Mouse (Mus musculus): ENCODE measurements around the gene Fry. TPM values are rescaled to one million over a fixed set of nuclear protein-coding genes. Genes with fewer than 3 reads are reported as not detected.

Gene Fry
- polyA plus RNA-seq, 1 experiment from 2014 or later: 7.1 TPM

DNA sequence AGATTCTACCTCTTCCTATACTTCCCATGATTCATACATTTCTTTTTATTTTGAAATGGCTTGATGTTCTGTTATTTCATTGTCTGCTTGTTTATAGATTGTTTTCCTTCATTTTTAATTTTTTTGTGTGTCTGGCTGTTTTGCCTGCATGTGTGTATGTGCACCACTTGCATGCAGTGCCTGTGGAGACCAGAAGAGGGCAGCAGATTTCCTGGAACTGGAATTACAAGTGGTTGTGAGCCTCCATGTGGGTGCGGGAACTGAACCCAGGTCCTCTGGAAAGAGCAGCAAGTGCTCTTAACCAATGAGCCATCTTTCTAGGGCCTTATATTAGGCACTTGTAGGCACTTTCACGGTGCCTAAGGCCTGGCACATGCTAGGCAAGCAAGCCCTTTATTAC lies 314.5 kb downstream of the Fry start:
- Histone ChIP-seq H3K4me1 (replicated peaks) (no peaks in the 10 kb centered on the region), H3K27ac (no peak overlapping the region), H3K9ac (no peak overlapping the region), H3K36me3 (peaks cover 8% of the 10 kb centered on the region), H3K27me3 (replicated peaks) (no peaks in the 10 kb centered on the region), H3K4me3 (replicated peaks) (no peak overlapping the region), H3K9me3 (no peaks in the 10 kb centered on the region), H3K4me2 (replicated peaks) (no peak overlapping the region)
- no peak for ATAC-seq
- 86% methylated on average over 2 of the region's 2 CpGs for WGBS

DNA sequence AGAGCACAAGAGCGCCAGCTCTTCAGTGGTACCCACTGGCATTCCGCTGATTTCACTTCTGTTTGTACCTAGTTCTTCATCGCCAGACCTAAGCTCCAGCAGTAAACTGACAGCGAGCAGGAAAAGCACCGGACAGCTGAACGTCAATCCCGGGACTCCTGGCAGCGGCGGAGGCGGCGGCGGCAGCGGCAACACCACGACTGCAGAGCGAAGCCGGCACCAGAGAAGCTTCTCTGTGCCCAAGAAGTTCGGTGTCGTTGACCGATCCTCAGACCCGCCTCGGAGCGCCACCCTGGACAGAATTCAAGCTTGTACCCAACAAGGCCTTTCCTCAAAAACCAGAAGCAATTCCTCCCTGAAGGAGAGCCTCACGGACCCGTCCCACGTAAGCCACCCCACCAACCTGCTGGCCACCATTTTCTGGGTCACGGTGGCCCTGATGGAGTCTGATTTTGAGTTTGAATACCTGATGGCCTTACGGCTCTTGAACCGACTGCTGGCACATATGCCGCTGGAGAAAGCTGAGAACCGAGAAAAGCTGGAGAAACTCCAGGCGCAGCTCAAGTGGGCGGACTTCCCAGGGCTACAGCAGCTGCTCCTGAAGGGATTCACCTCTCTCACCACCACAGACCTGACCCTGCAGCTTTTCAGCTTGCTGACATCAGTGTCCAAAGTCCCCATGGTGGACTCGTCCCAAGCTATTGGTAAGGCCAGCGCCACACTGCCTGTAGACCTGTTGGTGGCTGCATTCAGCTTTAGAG lies 318.4 kb downstream of the Fry start:
- peak; percentile 55; the same call in 1 of the 2 replicates for ATAC-seq
- peak overlapping the region; percentile 31 for H3K9ac ChIP-seq
- H3K4me2 ChIP-seq (replicated peaks): peak overlapping the region; percentile 57
- 32% methylated on average over 34 of the region's 34 CpGs for WGBS
- no peaks in the 10 kb centered on the region for H3K27me3 ChIP-seq (replicated peaks)
- peaks cover 6% of the 10 kb centered on the region for H3K36me3 ChIP-seq
- H3K4me3 ChIP-seq (replicated peaks): peak overlapping the region; percentile 17
- H3K9me3 ChIP-seq: no peaks in the 10 kb centered on the region
- H3K27ac ChIP-seq: no peak overlapping the region
- H3K4me1 ChIP-seq (replicated peaks): no peaks in the 10 kb centered on the region

DNA sequence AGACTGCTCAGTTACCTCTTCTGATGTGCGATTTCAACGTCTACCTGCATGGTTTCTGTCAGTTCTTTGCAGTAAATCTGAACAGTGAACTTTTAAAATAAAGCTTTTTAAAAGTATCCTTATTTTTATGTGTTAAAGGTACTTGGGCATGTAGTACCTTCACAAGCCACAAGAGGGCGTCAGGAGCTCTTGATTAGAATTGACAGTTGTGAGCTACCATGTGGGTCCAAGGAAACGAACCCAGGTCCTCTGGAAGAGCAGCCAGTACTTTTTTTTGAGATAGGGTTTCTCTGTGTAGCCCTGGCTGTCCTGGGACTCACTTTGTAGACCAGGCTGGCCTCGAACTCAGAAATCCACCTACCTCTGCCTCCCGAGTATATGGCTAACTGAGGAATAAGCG lies 323.2 kb downstream of the Fry start:
- Histone ChIP-seq H3K4me2 (replicated peaks) (no peak overlapping the region), H3K27me3 (replicated peaks) (no peaks in the 10 kb centered on the region), H3K36me3 (no peaks in the 10 kb centered on the region), H3K9ac (no peak overlapping the region), H3K27ac (no peak overlapping the region), H3K4me1 (replicated peaks) (no peaks in the 10 kb centered on the region), H3K4me3 (replicated peaks) (no peak overlapping the region), H3K9me3 (no peaks in the 10 kb centered on the region)
- no peak for ATAC-seq
- 37% methylated on average over 7 of the region's 7 CpGs for WGBS

DNA sequence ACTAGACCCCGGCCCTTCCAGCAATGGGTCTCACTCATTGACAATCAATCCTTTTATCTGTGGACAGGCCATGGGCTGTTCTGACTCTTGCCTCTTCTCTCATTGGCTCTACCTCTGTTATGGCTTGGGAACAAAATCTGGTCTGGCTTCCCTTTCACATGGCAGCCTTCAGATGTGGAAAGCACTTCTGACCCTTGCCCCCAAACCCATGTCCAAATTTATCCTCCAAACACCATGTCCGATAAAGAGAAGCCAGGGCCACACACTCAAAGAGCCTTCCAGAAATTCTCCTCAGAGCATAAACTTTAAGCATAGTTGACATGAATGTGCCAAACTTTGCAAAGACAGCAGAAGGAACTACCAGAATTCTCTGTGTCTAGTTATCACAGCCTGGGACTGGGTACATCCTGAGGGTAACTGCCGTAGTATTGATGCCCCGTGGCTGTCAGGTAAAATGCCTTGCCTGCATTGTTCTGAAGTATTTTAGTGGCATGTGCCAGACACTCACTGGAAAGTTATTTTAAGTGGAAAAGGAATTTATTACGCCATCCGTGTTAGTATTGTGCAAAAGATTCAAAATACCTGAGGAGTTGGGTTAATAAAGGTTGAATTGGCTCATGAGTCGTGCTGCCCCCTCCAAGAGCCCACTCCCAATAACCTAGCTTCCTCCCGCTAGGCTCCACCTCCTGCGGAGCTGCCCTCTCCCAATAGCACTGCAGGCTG lies 333.0 kb downstream of the Fry start:
- H3K9me3 ChIP-seq: no peaks in the 10 kb centered on the region
- H3K9ac ChIP-seq: no peak overlapping the region
- ATAC-seq: no peak
- no peaks in the 10 kb centered on the region for H3K27me3 ChIP-seq (replicated peaks)
- no peaks in the 10 kb centered on the region for H3K4me1 ChIP-seq (replicated peaks)
- H3K4me3 ChIP-seq (replicated peaks): no peak overlapping the region
- WGBS: 77% methylated on average over 9 of the region's 9 CpGs
- H3K36me3 ChIP-seq: no peaks in the 10 kb centered on the region; the same call in 1 of the 2 replicates
- H3K27ac ChIP-seq: no peak overlapping the region
- no peak overlapping the region for H3K4me2 ChIP-seq (replicated peaks)

DNA sequence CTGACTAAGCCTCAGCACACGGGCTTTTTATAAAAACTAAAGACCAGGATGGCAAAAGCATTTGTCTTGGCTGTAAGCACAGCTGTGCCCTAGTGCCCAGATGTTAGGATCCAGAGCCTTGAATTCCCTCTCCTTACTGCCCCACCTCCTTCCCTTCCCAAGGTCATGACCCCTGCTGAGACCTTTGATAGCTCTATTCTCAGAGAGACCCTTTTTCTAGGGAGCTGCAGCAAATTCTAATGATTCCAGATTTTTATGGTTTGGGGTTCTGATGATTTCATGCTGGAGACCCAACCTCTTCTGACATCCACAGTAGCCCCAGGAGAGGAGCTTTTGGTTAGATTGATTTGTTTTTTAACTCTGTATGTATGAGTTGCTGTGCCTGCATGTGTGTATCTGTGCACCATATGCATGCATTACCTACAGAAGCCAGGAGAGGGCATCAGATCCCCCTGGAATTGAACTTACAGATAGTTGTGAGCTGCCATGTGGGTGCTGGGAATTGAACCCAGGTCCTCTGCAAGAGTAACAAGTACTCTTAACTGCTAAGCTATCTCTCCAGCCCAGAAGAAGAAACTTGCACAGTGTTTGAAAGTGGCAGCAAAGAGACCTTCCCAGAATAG lies 333.7 kb downstream of the Fry start:
- Histone ChIP-seq H3K4me1 (replicated peaks) (no peaks in the 10 kb centered on the region), H3K4me2 (replicated peaks) (no peak overlapping the region), H3K9me3 (no peaks in the 10 kb centered on the region), H3K27ac (no peak overlapping the region), H3K27me3 (replicated peaks) (no peaks in the 10 kb centered on the region), H3K4me3 (replicated peaks) (no peak overlapping the region), H3K9ac (no peak overlapping the region), H3K36me3 (no peaks in the 10 kb centered on the region; the same call in 1 of the 2 replicates)
- WGBS: 48% methylated on average over 1 of the region's 1 CpGs
- no peak for ATAC-seq

DNA sequence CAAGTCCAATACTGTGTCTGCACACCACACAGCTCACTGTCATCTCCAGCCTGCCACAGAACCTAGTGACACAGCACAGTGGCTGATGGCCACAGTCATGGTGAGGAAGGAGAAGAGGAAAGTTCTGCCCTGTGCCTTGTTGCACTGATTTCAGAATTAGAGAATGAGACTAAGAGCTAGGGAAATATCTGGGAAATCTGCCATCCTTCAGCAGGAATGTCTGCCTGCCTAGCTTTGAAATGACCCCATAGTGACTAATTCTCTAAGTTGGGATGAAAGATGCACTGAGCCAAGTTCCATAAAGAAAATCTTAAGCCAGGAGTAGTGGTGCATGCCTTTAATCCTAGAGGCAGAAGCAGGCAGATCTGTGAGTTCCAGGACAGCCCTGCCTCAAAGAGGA lies 334.2 kb downstream of the Fry start:
- Histone ChIP-seq H3K27me3 (replicated peaks) (no peaks in the 10 kb centered on the region), H3K4me1 (replicated peaks) (no peaks in the 10 kb centered on the region), H3K4me2 (replicated peaks) (no peak overlapping the region), H3K9me3 (no peaks in the 10 kb centered on the region), H3K36me3 (no peaks in the 10 kb centered on the region; the same call in 1 of the 2 replicates), H3K4me3 (replicated peaks) (no peak overlapping the region), H3K27ac (no peak overlapping the region), H3K9ac (no peak overlapping the region)
- ATAC-seq: no peak

DNA sequence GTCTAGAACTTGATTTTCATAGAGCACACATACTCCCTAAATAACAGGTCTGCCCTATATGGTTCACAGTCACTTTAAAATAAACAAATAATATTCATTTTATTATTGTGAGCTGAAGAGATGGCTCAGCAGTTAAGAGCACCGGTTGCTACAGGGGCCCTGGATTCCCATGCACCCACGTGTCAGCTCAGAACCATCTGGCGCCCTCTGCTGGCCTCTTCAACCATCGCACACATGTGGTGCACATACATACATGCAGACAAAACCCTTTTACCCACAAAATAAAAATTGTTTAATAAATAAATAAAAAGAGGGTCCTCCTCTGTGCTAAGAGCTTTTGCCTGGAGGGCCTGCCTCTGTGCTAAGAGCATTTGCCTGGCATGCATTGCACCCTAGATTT lies 335.0 kb downstream of the Fry start:
- 81% methylated on average over 4 of the region's 4 CpGs for WGBS
- no peaks in the 10 kb centered on the region; the same call in 1 of the 2 replicates for H3K36me3 ChIP-seq
- no peak overlapping the region for H3K27ac ChIP-seq
- no peaks in the 10 kb centered on the region for H3K9me3 ChIP-seq
- no peak overlapping the region for H3K4me3 ChIP-seq (replicated peaks)
- no peaks in the 10 kb centered on the region; the same call in 1 of the 2 replicates for H3K4me1 ChIP-seq (replicated peaks)
- H3K27me3 ChIP-seq (replicated peaks): no peaks in the 10 kb centered on the region
- no peak overlapping the region for H3K4me2 ChIP-seq (replicated peaks)
- ATAC-seq: no peak
- H3K9ac ChIP-seq: no peak overlapping the region

DNA sequence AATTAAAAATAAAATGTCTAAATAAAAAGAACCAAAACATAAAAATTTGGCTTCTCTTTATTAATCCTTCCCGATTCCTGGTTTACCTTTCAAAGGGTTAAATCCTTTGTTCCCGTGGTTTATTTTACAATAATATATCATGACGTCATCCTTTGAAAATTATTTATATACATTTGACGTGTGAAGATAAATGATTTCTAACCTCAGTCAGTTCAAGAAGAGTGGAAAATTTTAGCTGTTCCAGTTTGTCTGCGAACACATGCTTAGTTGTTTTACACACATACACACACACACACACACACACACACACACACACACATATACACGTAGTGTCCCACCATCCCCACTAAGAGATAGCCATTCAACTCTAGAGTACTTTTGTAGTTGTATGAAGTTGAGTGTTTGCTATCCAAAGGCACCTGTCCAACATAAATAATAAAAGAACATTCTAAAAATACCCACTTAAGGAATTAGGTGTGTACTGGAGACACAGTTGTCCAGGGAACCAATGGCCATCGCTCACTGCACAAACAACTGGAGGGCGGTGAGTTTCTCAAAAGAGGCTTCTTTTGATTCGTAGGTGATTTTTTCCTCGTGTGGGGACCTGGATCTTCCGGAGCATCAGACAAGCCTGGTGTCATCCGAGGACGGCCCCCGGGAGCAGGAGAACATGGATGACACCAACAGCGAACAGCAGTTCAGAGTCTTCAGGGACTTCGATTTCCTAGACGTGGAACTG lies 338.9 kb downstream of the Fry start:
- H3K9ac ChIP-seq: no peak overlapping the region
- no peak overlapping the region; the same call in 1 of the 2 replicates for H3K4me2 ChIP-seq (replicated peaks)
- WGBS: 72% methylated on average over 17 of the region's 17 CpGs
- H3K4me1 ChIP-seq (replicated peaks): no peaks in the 10 kb centered on the region; the same call in 1 of the 2 replicates
- H3K27me3 ChIP-seq (replicated peaks): no peaks in the 10 kb centered on the region
- no peaks in the 10 kb centered on the region for H3K9me3 ChIP-seq
- H3K27ac ChIP-seq: 0 out of 2 replicates have a peak overlapping the region, but pooled peaks have one; percentile 48
- H3K4me3 ChIP-seq (replicated peaks): no peak overlapping the region
- peaks cover 2% of the 10 kb centered on the region for H3K36me3 ChIP-seq
- no peak for ATAC-seq

DNA sequence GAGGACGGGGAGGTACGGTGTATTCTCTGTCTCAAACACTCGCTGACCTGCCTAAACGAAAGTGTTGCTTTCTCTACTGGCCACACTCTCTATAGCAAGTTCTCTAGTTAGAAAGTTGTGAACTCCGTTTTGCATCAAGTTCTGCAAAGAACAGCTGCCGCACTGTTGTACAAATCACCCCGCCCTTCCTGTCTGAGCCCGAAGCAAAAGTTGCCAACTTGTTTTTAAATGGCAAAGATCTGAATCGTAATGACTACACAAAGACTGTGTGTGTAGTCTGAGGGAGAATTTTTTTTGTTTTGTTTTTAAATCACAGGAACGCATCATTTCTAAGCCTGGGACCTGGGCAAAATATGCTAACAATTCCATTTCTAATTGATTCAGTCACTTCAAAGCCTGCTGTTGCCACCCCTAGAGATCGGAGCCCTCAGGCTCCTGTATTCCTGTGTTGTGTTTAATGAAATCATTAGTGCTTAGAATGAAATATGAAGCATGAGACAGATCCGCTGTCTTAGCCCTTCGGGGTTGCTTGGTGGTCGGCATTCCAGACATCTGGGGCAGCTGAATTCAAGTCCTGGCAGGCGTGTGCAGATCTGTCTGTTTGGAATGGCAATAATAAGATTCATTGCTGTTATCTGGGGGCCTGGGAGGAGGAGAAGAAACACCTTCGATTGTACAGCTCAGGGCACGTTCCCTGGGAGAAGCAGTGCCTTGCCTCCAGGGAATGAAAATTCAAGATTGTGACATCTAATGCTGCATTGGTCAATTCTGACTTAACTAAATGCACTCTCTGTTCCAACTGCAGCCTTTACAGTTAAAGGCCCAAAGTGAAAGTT lies 339.7 kb downstream of the Fry start:
- Histone ChIP-seq H3K36me3 (peaks cover 2% of the 10 kb centered on the region), H3K4me2 (replicated peaks) (no peak overlapping the region; the same call in 1 of the 2 replicates), H3K4me1 (replicated peaks) (no peaks in the 10 kb centered on the region; the same call in 1 of the 2 replicates), H3K27ac (no peak overlapping the region), H3K9ac (no peak overlapping the region), H3K27me3 (replicated peaks) (no peaks in the 10 kb centered on the region), H3K4me3 (replicated peaks) (no peak overlapping the region), H3K9me3 (no peaks in the 10 kb centered on the region)
- no peak for ATAC-seq
- 49% methylated on average over 17 of the region's 17 CpGs for whole genome bisulfite sequencing

DNA sequence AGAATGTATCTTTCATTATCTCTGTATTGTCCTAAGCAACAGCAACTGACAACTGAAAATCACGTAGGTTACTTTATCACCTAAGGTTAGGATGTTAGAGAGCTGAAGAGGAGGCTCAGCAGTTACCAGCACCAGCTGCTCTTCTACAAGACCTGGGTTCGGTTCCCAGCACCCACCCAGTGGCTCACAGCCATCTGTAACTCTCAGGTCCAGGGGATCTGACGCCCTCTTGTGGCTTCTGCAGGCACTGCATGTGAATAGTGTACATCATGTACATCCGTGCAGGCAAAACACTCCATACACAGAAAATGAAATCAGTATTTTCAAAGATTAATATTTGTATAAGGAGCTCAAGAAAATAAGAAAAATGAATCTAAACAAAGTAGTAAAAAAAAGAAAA lies 341.4 kb downstream of the Fry start:
- H3K36me3 ChIP-seq: peaks cover 2% of the 10 kb centered on the region
- no peak overlapping the region for H3K4me3 ChIP-seq (replicated peaks)
- H3K4me1 ChIP-seq (replicated peaks): no peaks in the 10 kb centered on the region; the same call in 1 of the 2 replicates
- ATAC-seq: no peak
- WGBS: 81% methylated on average over 4 of the region's 4 CpGs
- H3K9me3 ChIP-seq: no peaks in the 10 kb centered on the region
- no peak overlapping the region for H3K4me2 ChIP-seq (replicated peaks)
- no peak overlapping the region for H3K27ac ChIP-seq
- no peak overlapping the region for H3K9ac ChIP-seq
- H3K27me3 ChIP-seq (replicated peaks): no peaks in the 10 kb centered on the region

DNA sequence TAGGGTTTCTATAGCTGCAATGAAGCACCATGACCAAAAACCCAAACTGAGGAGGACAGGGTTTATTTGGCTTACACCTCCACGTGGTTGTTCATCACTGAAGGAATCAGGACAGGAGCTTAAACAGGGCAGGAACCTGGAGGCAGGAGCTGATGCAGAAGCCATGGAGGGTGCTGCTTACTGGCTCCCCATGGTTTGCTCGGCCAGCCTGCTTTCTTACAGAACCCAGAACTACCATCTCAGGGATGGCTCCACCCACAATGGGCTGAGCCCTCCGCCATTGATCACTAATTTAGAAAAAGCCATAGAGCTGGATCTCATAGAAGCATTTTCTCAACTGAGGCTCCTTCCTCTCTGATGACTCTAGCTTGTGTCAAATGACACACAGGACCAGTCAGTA lies 346.3 kb downstream of the Fry start:
- Histone ChIP-seq H3K9me3 (no peaks in the 10 kb centered on the region), H3K27ac (no peak overlapping the region), H3K27me3 (replicated peaks) (no peaks in the 10 kb centered on the region), H3K4me3 (replicated peaks) (no peak overlapping the region), H3K4me1 (replicated peaks) (no peaks in the 10 kb centered on the region), H3K9ac (no peak overlapping the region), H3K36me3 (peaks cover 2% of the 10 kb centered on the region; the same call in 1 of the 2 replicates), H3K4me2 (replicated peaks) (no peak overlapping the region)
- ATAC-seq: no peak
- WGBS: 57% methylated on average over 3 of the region's 3 CpGs
